Mouse (Mus musculus) kidney, embryonic 16.5 days (tissue): ENCODE results near the gene Iqca. TPM values are rescaled to one million over a fixed set of nuclear protein-coding genes. Genes with fewer than 3 reads are reported as not detected.

Experiments used
- ATAC-seq: fragments of 200-750 bp; cut with Nextera tagmentation; 2 replicates; pipeline ENCODE4 v1.8.0; 2017; ENCODE audit warnings: moderate TSS enrichment; ENCODE audit not compliant: low FRiP score, low TSS enrichment
- H3K27ac ChIP-seq: fragments of 300-500 bp; sonication (generic); 2 replicates; pipeline ENCODE4 v1.5.1; 2014; ENCODE audit warnings: low read length
- H3K27me3 ChIP-seq: fragments of 300-500 bp; sonication (generic); 2 replicates; pipeline ENCODE4 v1.6.1; 2014; ENCODE audit warnings: low read length, control low read depth, mixed read lengths; ENCODE audit not compliant: insufficient read depth
- H3K36me3 ChIP-seq: fragments of 300-500 bp; sonication (generic); 2 replicates; pipeline ENCODE4 v1.6.1; 2014; ENCODE audit warnings: low read length, control low read depth, mixed read lengths; ENCODE audit not compliant: insufficient read depth
- H3K4me1 ChIP-seq: fragments of 300-500 bp; sonication (generic); 2 replicates; pipeline ENCODE4 v1.6.1; 2014; ENCODE audit warnings: low read length, control low read depth, mixed read lengths; ENCODE audit not compliant: insufficient read depth
- H3K4me2 ChIP-seq: fragments of 300-500 bp; sonication (generic); replicated peaks from 2 replicates; pipeline ENCODE4 v1.6.1; 2014; ENCODE audit warnings: low read depth, low read length
- H3K4me3 ChIP-seq: fragments of 300-500 bp; sonication (generic); 2 replicates; pipeline ENCODE4 v1.5.1; 2014; ENCODE audit warnings: mild to moderate bottlenecking, low read length
- H3K9ac ChIP-seq: fragments of 300-500 bp; sonication (generic); replicated peaks from 2 replicates; pipeline ENCODE4 v1.6.1; 2014; ENCODE audit warnings: low read length
- H3K9me3 ChIP-seq: fragments of 300-500 bp; sonication (generic); 2 replicates; pipeline ENCODE4 v1.6.1; 2016; ENCODE audit warnings: low read length, control low read depth
- WGBS: fragments of 180-500 bp; shearing (Covaris S2); extraction: QIAGEN DNeasy Blood & Tissue Kit; methylation state at CpG from one replicate; pipeline ENCODE4 v1.1.7; 2014; 5-methylcytosine and 5-hydroxymethylcytosine counted together
- polyA plus RNA-seq: library from polyadenylated mRNA; unstranded; fragments of >200 nt; fragmentation: Nextera tagmentation; extraction: Ambion mirVana; gene quantifications from 2 replicates; pipeline ENCODE4 v1.2.1, GENCODE M21; 2015

Gene Iqca
- polyA plus RNA-seq, 1 experiment from 2014 or later, result 0.34 TPM

- Histone ChIP-seq H3K9me3 (no peaks in the 10 kb centered on the region), H3K4me2 (no peak overlapping the region), H3K9ac (no peak overlapping the region), H3K27ac (no peak overlapping the region), H3K4me1 (no peaks in the 10 kb centered on the region), H3K4me3 (no peak overlapping the region), H3K27me3 (no peaks in the 10 kb centered on the region), H3K36me3 (no peaks in the 10 kb centered on the region)
- WGBS, result 90% methylated on average over 3 of the region's 3 CpGs
- no peak for ATAC-seq
Observed at GRCm38 (mm10) chr1:90009188-90009587, 144.0 kb downstream of the Iqca start.

GRCm38 (mm10) chr1:90006666-90007065, 146.5 kb downstream of the Iqca start:
- Histone ChIP-seq H3K27ac (no peak overlapping the region), H3K27me3 (no peaks in the 10 kb centered on the region), H3K4me2 (no peak overlapping the region), H3K4me1 (no peaks in the 10 kb centered on the region), H3K9me3 (no peaks in the 10 kb centered on the region), H3K36me3 (no peaks in the 10 kb centered on the region), H3K4me3 (no peak overlapping the region), H3K9ac (no peak overlapping the region)
- 75% methylated on average over 14 of the region's 14 CpGs for WGBS
- ATAC-seq, result no peak

DNA sequence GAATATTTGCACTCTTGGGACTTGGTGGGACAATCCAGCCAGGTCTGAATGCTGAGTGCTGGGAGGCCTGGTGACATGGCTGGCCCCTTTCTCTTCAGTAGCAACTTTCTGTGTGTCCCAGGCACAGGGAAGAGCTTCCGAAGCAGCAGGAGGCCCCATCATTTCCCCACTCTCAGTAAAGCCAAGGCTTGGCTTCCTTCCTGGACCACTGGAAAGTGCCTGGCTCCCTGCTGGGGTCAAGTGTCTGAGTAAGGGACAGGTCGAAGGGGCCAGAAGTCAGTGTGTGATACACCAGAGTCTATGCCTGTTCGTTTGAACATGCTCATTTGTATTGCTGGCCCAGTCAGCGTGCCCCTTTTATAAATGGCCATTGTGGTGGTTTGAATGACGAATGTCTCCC, 152.2 kb downstream of the Iqca start:
- ATAC-seq, result no peak
- Histone ChIP-seq H3K27me3 (0 out of 2 replicates have a peak, but pooled peaks cover 3% of the 10 kb centered on the region), H3K9me3 (no peaks in the 10 kb centered on the region), H3K9ac (no peak overlapping the region), H3K4me3 (no peak overlapping the region), H3K4me1 (0 out of 2 replicates have a peak, but pooled peaks cover 3% of the 10 kb centered on the region), H3K4me2 (no peak overlapping the region), H3K36me3 (no peaks in the 10 kb centered on the region), H3K27ac (no peak overlapping the region)
- WGBS, result 49% methylated on average over 5 of the region's 5 CpGs

GRCm38 (mm10) chr1:89999858-90000257, 153.3 kb downstream of the Iqca start:
- no peaks in the 10 kb centered on the region for H3K36me3 ChIP-seq
- no peak for ATAC-seq
- 83% methylated on average over 3 of the region's 3 CpGs for WGBS
- H3K9ac ChIP-seq, result no peak overlapping the region
- H3K27ac ChIP-seq, result no peak overlapping the region
- H3K4me2 ChIP-seq, result no peak overlapping the region
- H3K27me3 ChIP-seq, result 0 out of 2 replicates have a peak, but pooled peaks cover 3% of the 10 kb centered on the region
- H3K4me1 ChIP-seq, result 0 out of 2 replicates have a peak, but pooled peaks cover 3% of the 10 kb centered on the region
- H3K9me3 ChIP-seq, result no peaks in the 10 kb centered on the region
- H3K4me3 ChIP-seq, result no peak overlapping the region

GRCm38 (mm10) chr1:89998696-89999095, 154.5 kb downstream of the Iqca start:
- H3K4me3 ChIP-seq, result no peak overlapping the region
- 0 out of 2 replicates have a peak, but pooled peaks cover 3% of the 10 kb centered on the region for H3K4me1 ChIP-seq
- no peak overlapping the region for H3K9ac ChIP-seq
- H3K27me3 ChIP-seq, result peaks cover 11% of the 10 kb centered on the region
- no peak overlapping the region for H3K4me2 ChIP-seq
- H3K9me3 ChIP-seq, result no peaks in the 10 kb centered on the region
- no peak overlapping the region for H3K27ac ChIP-seq
- no peak for ATAC-seq
- no peaks in the 10 kb centered on the region for H3K36me3 ChIP-seq
- 61% methylated on average over 2 of the region's 2 CpGs for WGBS

GRCm38 (mm10) chr1:89998076-89998475, 155.1 kb downstream of the Iqca start:
- H3K36me3 ChIP-seq, result no peaks in the 10 kb centered on the region
- no peak overlapping the region for H3K4me3 ChIP-seq
- ATAC-seq, result 0 out of 2 replicates have a peak, but pooled peaks have one; percentile 31
- peaks cover 17% of the 10 kb centered on the region for H3K27me3 ChIP-seq
- H3K9ac ChIP-seq, result no peak overlapping the region
- WGBS, result 6% methylated on average over 7 of the region's 7 CpGs
- H3K4me1 ChIP-seq, result 0 out of 2 replicates have a peak, but pooled peaks cover 3% of the 10 kb centered on the region
- no peak overlapping the region for H3K27ac ChIP-seq
- H3K4me2 ChIP-seq, result no peak overlapping the region
- H3K9me3 ChIP-seq, result no peaks in the 10 kb centered on the region

DNA sequence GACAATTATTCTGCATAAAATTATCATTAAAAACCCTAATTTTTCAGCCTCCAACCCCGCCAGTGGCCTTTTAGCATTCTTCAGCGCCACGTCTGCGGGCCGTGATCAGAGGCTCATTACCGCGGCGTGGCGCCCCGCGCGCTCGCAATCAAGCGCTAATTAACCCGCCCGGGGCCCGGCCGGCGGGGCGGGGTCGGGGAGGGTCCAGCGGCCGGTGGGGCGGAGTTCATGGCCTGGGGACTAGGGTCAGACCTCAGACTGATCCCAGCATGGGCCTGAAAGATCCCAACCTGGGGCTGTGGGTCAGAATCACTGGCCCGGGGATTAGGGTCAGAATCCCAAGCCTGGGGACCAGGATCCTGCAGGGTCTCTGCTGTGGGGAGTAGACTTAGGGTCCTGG, 160.9 kb downstream of the Iqca start:
- Histone ChIP-seq H3K27me3 (peaks cover 37% of the 10 kb centered on the region), H3K4me1 (0 out of 2 replicates have a peak, but pooled peaks cover 5% of the 10 kb centered on the region), H3K4me2 (peak overlapping the region; percentile 49), H3K36me3 (no peaks in the 10 kb centered on the region), H3K27ac (no peak overlapping the region), H3K4me3 (peak overlapping the region; percentile 32), H3K9ac (0 out of 2 replicates have a peak overlapping the region, but pooled peaks have one; percentile 19), H3K9me3 (no peaks in the 10 kb centered on the region)
- WGBS, result 2% methylated on average over 25 of the region's 25 CpGs
- ATAC-seq, result no peak

Other genes with a start within 250 kb of the Iqca start
- gene Gbx2, start 222.2 kb downstream of the Iqca start, polyA plus RNA-seq, result 0.22 and 0.23 TPM in 2 replicates
- not detected in 2 replicates for gene Asb18, start 138.7 kb downstream of the Iqca start, polyA plus RNA-seq
- gene Ackr3, start 50.6 kb upstream of the Iqca start, polyA plus RNA-seq, result 51.8 and 54.0 TPM in 2 replicates